Mouse (Mus musculus) kidney, postnatal 36 days (tissue): ENCODE measurements around the gene Eral1.

Experiments
- DNase-seq, 2 experiments: peaks; one replicate each; pipeline ENCODE4 v3.0.0; 2021 to 2022; ENCODE audit warnings: mixed read lengths in 2 of 2

Gene Eral1

GRCm38 (mm10) chr11:78036791-78037190 is 43.4 kb downstream of the Eral1 start:
- DNase-seq = no peak

- DNase-seq = no peak
Observed at GRCm38 (mm10) chr11:78033931-78034617, 46.1 kb downstream of the Eral1 start.

- DNase-seq = no peak
Observed at GRCm38 (mm10) chr11:78032809-78033195, 47.4 kb downstream of the Eral1 start.

GRCm38 (mm10) chr11:78031947-78032808 is 48.0 kb downstream of the Eral1 start, which contains the start of gene Dhrs13:
Dhrs13 (plus strand) TSS chr11:78032280.
- peak; percentile 96 to 98 for DNase-seq

GRCm38 (mm10) chr11:78031389-78031788 is 48.8 kb downstream of the Eral1 start:
- no peak for DNase-seq

GRCm38 (mm10) chr11:78030600-78030999 is 49.6 kb downstream of the Eral1 start:
- no peak for DNase-seq

- no peak for DNase-seq
Observed at GRCm38 (mm10) chr11:78029240-78029639, 50.9 kb downstream of the Eral1 start.

- peak in 1 of 2 experiments; percentile 67 for DNase-seq
Observed at GRCm38 (mm10) chr11:78023607-78024006, 56.6 kb downstream of the Eral1 start.
